Mouse (Mus musculus): ENCODE data around the gene Satb2. TPM values are rescaled to one million over a fixed set of nuclear protein-coding genes. Genes with fewer than 3 reads are reported as not detected.

Gene Satb2
- polyA plus RNA-seq, 1 experiment = 14.6 TPM

DNA sequence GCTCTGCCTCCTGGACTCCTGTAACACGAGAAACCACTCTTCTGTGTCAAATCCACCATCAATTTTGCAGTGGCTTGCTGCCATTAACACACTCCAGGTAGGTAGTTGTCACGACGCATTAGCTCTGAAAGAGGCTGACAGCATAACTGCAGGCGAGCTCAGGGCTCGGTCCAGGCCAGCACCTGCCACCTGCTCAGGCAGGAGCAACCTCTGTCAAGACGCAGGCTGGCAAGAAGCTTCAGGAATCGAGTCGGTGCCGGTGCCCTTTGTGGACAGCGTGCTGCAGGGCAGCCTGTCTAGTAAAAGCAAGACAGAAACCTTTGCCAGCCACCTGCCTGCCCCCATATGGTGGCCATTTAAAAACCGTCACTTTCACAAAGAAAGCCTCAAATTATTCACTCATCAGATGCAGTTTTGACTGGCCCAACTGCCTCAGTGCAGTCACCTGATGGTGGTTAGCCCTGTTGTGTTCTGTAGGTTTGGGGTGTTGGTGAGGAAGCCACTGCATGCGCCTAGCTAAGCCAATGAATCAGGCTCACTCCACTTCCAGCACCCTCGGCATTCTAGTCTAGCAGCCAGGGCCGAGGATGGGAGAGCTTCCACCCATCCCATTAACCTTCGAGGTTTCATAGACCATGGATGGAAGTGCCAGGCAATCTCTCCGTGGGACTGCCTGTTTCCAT is 228.7 kb downstream of the Satb2 start:
- DNase-seq (ENCODE audit: extremely low spot score in 1 of 2, low spot score in 1 of 2) = no peak

DNA sequence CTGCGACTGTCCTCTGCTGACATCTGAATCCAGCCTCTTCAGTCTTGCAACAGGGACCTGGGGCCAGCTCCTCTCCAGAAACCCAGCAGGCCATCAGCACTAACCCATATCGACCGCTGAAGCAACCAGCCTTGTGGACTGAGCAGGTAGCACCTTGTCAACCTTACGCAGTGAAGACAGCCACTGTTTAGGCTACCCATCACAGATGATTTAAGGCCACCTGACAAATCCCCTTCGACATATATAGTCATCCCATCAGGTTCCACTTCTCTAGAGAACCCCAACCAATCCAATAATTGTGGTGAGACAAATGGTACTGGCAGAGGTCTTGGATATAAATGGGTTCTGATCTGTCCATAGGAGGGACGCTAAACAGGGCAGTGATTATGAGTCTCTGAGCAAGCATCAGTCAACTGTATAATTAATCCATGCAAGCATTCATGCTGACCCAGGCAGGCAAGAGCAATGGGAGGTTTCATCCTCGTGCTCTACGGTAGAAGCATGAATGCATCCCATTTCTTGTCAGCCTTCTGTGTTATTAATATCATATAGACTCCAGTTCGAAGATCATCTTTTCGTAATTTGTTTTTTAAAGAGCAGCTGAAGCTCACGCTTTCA is 229.5 kb downstream of the Satb2 start:
- no peak for DNase-seq (ENCODE audit: extremely low spot score in 1 of 2, low spot score in 1 of 2)

Measured in frontal cortex, adult 2 months (tissue).